Mouse (Mus musculus) heart, postnatal 0 days (tissue): ENCODE results near the gene Ptpn3.

Source experiments
- CTCF ChIP-seq: IDR thresholded peaks from 2 replicates; pipeline ENCODE4 v1.5.1; 2016; ENCODE audit warnings: antibody characterized with exemption, control low read depth, low read depth
- EP300 ChIP-seq: IDR thresholded peaks from 2 replicates; pipeline ENCODE4 v1.6.1; 2016; ENCODE audit warnings: antibody characterized with exemption, low read depth

DNA sequence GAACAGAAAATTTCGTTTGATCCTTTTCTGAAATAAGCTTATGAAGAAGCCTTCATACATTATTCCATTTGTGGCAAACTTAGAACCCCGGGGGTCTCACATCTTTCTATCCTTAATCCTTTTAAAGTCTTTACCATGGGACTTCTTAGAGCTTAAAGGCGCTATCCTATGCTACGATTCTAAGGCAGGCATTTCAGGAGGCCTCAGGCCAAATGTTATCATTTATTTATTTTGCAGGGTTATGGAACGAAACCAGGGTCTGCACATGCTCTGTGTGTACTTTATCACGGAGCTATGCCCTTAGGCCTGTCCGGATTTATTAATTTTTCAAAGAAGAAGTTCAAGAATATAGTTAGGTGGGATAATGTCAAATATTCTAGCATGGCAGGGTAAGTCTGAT lies 67.3 kb downstream of the Ptpn3 start:
- no peak for TF ChIP-seq CTCF
- no peak for TF ChIP-seq EP300
